Mouse (Mus musculus) layer of hippocampus, adult 11-12 months (tissue): ENCODE measurements around the gene Eya4.

ENCODE experiments used
- DNase-seq: peaks from one replicate; pipeline ENCODE4 v3.0.0; 2022; ENCODE audit warnings: low spot score

Gene Eya4

DNA sequence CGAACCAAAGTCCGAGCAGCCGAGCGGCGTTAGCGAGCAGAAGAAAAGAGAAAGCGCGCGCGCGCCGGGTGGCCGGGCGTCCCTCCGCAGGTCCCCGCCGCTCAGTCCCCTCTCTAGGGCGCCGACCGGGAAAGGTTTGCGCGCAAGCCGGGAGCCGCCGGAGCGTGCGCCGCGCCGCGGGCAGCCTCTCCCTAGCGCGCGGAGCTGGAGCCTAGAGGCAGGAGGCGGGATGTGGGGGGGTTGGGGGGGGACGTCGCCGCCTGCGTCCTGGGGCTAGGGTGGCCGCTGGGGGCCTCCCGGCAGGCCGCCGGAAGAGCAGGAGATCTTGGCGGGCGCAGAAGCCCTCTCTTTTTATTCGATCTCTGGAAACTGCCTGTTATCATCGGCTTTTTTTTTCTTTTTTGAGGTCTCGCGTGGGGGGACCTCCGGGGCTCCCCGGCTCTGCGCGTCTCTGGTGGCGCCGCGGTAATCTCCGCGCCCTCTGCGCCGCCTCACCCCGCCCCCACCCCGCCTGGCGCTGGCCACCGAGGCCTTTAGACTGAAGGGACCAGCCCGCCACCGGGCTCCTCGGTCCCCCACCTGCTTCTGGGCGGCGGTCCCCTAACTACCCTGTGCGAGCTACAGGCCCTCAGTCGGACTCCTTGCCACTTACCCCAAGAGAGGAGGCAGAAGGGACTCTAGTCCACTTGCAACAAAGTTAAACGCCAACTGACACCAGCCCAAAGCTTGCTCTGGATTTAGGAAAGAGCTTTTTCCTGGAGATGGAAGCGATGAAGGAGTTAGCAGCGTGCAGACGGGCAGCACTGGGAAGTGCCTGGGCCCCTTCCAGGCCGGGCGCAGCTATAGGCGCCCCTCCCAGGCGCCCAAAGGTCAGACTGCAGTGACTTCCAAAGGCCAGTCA lies at the start of gene Eya4:
TSS of gene Eya4 (minus strand) at position 776 of the 901 bp plus-strand sequence.
- peak; percentile 34 for DNase-seq

DNA sequence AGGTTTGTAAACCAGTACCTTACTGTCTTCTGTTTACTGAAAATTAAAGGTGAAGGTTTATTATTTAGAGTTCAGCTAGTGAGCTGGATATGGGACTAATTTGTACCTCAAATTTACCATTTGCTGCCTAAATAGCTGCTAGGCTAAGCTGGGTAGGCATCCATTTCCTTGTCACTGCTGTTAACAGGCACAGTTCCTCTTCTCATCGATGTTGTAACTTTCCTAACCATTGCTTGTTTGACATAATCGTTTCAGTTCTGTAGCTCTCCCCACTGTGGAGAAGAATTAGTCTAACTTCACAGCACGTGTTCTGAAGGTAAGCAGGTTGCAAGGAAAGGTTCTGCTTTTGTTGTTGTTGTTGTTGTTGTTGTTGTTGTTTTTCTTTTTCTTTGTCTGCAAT lies 44.8 kb upstream of the Eya4 start:
- DNase-seq, result no peak

DNA sequence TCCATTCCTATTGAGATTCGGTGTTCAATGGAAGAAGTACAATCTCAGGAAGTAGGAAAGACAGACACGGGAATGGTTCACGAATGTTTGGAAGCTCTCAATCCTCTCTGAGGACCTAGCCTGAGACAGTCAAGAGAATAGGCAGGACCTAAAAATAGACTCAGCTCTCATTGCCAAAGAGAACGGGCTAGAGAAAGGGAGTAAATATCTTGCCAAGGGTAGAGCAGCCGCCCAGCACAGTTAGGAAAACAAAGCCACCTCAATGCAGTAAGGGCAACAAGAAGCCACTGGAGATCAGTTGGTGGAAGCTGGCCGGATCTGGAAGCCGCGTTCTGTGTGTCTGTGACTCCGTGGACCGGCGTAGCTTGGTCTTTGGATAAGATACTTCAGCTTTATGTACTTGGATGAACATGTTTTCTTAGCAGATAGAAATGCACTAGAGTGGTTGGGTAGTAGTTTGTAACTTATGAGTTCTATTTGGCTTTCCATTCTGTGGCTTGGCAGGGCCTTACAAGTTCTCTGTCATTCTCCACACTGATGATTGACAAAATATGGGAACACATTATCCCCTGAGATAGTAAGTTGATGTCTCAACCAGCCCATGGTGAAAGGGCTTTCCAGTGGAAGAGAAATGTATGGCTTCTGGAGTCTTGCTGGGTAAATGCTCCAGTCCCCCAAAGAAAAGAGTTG lies 44.1 kb upstream of the Eya4 start:
- DNase-seq, result no peak

DNA sequence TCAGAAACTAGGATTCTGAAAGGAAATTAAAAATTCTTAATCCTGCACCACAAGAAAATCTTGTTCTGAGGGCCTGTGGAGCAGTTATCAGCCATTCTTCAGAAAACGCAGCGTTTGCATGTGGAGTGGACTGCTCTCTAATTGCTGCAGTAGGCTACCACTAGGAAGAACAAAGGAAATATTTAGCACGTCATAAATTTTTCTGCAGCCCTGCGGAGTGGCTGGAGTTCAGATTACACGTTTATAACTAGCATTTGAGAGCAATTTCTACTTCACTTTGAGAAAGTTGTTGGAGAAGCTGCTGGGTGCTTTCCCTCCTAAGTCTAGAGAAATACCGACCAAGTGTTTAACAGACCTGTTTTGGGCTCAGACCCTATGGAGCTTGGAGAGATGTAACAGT lies 43.6 kb upstream of the Eya4 start:
- no peak for DNase-seq

DNA sequence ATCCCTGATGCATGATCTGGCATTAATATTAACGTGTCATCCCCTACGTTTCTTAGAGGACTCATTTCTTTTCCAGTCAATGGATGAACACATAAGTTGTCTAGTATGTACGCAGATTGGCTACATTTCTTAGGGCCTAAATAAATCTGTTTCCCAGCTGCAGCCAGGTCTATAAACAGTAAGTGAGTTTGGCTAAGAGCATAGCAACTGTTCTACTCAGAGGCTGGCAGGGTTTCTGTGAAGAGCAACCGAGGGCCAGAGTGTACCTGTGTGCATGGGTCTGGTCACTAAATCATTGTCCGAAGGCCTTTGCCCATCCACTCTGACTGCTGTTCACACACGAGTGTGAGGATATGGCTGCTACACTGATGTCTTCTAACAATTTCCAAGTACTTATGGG lies 13.3 kb upstream of the Eya4 start:
- no peak for DNase-seq

DNA sequence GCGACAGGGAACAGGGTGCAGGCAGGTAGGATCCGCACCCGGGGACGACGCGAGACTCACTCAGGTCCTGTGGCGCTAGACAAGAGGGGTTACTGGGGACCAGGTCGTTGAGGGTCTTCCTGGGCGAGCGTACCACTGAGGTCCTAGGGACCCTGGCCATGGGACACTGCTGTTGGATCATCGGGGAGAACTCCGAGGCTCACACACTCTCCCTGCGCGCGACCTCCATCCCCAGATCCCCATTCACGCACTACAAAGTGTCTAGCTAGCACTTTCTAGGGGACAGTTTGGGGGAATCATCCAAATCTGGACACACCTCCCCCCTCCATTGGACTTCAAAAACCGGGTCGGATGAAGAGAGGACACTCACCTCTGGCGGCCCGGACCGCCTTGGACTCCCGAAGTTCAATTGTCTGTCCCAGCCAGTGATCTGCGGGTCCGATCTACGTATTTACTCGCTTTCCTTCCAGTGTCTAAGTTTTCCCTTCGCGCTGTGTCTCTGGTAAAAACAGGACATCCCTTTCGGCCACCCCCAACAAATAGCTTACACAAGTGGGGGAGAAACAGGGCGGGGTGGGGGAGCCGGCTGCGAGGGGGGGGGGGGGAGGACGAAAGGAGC lies 1.1 kb downstream of the Eya4 start:
- DNase-seq, result peak; percentile 7

DNA sequence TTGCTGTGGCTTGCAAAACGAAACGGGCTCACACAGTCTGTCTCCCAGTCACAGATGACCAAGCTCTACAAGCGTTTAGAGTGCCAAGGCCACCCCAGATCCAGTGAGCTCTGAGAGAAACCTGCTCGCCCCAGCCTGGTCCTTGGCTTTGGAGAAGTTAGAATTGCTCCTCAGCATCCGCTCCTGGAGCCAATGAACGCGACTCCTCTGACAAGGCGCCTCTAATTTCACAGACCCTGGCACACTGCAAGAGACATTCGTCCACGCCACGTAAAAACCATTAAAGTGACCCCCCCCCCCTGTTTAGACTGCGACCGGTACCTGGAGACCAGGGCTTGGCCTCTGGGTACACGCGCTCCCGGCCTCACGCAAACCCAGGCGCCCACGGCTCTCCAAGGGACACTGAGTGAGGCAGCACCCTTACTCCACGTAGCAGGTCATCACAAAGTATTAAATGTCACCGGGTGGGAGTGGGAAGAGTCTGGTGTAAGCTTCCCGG lies 1.6 kb downstream of the Eya4 start:
- no peak for DNase-seq

DNA sequence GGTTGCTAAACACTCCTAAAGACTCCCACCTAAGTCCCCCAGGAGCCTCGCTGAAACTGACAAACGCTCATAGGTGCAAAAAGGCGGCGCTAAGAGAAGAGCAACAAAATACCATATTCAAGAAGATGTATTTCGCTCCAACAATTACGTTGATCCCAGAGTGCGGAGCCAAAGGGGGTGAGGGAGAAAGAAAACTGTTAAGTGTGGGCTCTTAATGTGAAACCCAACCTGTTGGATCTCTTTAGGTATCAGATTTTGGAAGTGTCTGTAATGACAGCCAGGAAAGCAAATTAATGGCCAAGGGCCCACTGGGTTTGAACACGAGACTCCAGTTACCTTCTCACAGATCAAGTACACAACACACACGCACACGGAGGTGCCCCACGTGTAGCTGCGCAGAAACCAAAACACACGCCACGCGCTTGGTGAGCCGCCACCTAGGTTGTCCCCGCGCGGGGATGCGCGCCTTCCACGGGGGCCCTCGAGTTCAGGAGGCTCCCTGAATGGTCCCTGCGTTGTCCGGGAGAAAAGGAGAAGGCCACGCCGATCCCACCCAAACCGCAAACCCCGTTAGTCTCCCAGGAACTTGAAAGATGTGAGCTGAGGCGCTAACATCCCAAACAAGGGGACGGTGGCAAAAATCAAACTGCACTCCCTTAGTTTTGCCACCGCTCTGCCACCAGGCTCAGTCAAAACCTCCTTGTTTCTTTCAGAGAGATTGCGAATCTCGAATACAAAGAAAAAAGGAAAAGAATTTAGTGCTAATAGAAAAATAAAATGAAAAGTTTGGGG lies 2.3 kb downstream of the Eya4 start:
- no peak for DNase-seq

DNA sequence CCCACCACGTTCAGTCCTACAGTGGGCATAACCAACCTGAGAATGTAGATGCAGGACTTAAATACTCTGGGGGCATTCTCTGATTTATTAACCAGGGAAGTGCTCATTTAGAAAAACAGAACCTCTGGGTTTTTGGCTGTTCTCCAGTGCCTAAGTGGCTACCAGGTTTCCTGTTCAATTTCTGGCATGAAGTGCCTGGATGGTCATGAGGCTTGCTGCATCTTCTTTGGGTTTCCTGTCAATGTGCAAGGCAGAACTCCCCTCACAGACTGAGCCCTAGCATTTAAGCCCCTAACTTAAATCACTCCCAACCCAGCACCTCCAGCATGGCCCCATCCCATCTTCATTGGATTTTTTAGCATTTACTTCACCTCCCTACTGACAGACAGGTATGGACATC lies 13.3 kb downstream of the Eya4 start:
- DNase-seq, result no peak

DNA sequence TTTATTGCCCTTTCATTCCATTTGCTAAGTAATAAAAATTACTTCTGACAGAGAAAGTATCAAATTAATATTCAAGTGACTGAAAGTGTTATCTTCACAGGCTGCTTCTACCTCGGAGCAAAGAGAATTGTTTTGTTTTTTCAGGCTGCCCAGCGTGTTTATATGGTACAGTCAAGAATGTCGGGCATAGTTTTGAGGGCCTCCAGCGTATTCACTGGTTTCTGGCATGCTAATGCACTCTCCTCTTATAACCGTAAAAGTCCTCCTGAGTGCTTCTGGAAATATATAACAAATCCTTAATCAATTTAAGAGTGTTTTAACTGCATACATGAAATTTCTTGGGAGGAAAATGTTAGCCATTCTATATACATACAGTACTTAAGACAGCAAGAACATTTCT lies 17.8 kb downstream of the Eya4 start:
- no peak for DNase-seq

DNA sequence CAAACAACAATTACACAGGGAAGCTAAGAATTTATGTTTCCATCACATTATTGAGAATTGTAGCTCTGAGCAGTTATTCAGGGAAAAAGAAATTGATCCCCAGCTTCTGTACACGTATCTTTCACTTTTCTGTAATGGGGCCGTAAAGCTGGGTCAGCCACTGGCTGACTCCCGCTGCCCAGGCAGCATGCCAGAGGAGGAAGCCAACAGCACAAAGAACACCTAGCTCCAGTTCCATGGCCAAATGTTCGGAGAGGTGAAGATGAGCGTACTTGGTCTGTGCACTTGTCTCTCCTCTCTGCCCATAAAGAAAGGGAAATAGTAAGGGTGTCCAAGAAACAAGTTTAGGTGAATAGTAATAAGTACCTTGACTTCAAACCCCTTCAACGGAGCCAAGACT lies 22.9 kb downstream of the Eya4 start:
- DNase-seq, result no peak

DNA sequence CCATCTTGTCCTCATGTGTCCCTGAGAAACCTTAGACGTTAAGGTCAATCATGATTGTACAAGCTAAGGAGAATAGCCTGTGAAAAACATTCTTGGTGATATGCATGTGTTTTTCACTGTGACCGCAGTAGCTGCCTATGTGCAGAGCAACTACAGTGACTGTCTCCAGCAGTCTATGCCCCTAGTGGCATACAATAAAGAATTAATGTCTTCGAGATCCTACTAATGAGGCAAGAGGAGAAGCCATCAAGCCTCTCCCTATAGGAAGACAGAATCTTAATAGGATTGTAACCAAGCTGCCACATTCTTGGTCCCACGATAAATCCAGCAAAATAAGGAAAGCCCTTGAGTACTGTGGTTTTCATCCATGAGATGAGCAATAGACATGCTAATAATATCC lies 28.3 kb downstream of the Eya4 start:
- DNase-seq, result no peak

DNA sequence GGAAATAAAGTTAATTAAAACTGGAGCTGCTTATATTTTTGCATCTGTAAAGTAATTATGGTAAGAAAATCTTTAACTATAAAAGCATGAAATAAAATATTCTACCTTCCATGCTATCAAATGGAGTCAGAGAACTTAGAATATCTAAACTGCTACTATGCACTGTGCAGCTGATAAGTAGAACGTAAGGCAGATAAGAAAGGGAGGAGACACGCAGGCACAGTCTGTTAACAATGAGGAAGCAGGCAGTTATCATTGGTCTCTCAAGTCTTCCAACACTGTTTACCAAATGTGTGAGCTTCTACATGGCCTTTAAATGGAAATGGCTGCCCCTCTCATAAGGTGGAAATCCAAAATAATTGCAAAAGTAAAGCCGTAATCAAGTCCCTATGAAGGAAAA lies 55.0 kb downstream of the Eya4 start:
- no peak for DNase-seq

DNA sequence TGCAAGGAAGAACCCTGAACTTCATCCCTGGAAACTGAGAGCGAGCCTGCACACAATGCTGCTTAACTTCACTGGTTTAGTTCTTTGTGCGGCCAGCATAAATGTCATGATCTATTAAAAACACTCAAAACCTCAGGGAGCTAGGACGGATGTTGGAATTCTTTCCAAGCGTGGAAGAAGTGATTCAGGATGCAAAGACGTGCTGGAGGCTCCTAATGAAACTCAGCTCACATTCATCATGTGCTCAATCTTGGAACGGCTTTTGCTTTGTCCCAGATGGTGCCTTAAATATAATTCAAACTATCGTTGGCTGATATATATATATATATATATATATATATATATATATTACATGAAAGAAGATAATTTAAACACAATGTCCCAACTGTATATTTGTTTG lies 58.1 kb downstream of the Eya4 start:
- no peak for DNase-seq

DNA sequence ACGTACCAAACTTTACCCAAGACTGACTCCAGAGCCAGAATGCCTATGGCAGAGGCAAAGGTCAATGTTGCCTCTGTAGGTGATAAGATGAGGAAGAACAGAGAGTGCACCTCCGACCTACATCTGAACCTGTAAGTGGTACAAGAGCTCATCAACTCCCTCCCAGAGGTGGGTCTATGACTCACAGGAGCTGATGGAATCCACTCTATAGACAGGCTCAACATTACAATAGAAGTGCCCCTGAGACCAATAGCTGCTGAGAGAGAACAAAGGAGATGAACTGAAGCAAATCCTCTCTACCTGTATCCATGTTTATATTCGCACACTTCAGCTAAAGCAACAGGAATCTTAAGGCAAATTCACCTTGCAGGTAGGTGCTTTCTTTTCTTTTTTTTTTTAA lies 73.2 kb downstream of the Eya4 start:
- DNase-seq, result no peak

DNA sequence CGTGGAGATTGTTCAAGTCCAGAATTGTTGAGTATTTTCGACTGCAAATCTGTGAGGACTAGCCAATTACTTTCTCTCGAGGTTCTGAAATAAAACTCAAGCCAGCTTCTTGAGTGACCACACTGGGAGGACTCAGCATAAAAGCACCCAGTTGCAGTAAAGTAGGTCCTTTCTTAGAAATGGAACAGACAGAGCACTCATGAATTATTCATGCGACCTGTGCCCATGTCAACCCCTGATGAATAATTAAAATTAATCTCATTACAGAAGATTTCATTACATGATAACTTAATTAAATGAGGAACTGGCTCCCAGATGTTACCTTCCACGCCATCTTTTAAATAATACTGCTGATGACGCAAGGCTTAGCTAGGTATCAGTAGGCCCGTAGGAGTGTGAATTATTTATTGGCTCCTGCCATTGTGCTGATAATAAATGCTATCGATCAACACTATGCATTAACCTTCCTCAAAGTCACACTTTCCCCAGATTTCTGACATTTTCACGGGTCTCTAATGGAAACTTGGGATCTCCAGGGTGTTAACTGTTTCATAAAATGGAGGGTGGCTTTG lies 79.5 kb downstream of the Eya4 start:
- no peak for DNase-seq

DNA sequence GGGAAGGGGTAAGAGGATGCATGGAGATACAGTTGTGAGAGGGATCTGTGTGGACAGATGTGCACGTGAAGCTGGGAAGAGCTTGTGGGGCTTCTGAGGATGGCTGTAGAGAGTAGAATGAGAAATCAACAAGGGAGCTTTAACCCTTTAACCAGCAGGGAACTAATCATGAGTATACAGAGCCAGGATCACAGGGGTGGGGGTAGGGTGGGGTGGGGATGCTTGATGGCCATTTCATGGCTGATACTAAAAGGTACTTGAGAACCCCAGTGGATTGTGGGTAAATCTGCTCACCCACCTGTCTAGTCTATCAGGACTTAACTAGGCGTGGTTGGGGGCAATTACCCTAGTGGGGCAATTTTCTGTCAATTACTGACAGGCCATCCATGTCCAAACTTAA lies 80.1 kb downstream of the Eya4 start:
- DNase-seq, result no peak

DNA sequence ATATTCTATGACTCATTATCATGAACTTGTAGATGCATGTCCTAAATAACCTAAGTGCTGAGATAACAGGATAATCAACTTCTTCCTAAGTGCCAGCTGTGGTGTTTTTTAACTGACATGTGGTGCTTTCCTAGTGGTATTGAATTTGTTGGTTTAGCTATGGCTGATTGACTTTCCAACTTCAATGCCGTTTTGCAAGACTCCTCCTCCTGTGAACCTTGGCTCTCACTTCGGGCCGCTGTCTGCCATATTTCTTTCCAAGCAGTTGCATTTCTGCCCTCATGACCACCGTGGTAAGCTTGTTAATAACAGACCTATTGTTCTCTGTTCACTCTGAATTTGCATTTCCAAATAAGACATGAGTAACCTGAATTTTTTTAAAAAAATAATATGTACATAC lies 98.4 kb downstream of the Eya4 start:
- no peak for DNase-seq

DNA sequence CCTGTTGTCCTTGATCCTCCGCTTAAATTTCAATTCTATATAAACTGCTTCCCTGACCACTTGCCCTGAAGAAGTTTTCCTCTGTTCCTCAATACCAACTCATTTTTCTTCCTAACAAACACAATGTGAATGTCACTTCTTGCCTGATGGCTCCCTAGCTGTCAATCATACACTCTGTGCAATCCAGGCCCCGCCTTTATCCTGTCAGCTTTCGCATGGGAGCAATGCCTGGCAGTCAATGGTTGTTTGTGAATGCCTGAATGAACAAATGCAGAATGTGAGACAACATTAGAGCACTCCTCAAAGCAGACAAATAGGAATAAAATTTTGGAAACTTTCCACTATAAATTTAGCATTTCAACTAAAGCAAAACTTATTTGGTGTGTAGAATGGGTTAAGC lies 104.1 kb downstream of the Eya4 start:
- DNase-seq, result no peak

DNA sequence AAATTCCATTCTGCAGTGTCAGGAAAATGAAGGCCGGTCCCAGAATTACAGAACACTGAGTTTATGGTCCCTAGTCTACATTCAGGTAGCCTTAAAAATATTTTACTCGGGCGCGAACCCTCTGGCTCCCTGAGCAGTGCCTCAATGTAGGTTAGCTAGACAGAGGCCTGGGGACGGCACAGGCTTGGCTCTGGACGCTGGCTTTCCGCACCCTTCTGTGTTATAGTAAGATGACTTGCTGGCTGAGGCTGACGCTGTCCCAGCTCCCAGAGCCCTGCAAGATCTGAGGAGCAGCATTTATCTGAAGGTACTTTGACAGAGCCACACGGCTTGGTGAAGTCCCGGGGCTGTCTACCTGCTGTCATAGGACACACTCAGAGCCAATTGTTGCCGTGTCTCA lies 113.7 kb downstream of the Eya4 start:
- DNase-seq, result no peak

DNA sequence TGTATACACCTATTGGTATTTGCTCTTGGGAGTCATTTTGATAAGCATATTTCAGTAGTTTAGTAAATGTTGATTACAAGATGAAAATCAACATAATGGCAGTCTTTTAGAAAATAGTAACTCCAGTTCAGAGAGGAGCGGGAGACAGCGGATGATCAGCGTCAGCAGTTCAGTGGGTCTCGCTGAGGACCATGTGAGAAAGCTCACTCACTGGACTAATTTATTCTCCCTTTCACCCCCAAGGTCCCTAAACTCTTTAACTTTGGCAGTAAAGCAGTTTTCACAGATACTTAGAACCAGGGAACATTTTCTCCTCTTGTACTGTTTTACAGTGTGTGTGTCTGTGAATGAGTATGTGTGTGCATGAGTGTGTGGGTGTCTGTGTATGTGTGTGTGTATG lies 115.2 kb downstream of the Eya4 start:
- DNase-seq, result no peak

DNA sequence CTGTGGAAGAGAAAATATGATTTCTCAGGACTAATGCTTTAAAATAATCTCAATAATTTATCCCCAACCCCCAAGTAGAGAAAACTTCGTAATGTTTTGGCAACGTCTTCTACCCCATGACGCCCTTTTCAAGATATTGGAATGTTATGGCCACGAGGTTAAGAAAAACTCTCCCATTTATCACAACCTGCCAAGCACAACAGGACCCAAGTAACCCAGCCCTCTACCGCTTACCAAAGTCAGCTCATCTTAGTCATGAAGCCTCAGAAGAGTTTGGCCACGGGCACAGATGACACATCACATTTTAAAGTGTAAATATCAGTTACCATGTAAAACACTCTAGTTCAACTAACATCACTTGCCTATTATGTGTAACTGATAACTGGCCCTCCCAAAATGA lies 117.2 kb downstream of the Eya4 start:
- DNase-seq, result no peak
